Mouse (Mus musculus): ENCODE measurements at regions not wholly inside any gene's neighbourhood (a gene's known extent, or its start where the extent isn't known, plus 50 kb on each side); places are given as distances from the start of the nearest gene placed in this dataset.

DNA sequence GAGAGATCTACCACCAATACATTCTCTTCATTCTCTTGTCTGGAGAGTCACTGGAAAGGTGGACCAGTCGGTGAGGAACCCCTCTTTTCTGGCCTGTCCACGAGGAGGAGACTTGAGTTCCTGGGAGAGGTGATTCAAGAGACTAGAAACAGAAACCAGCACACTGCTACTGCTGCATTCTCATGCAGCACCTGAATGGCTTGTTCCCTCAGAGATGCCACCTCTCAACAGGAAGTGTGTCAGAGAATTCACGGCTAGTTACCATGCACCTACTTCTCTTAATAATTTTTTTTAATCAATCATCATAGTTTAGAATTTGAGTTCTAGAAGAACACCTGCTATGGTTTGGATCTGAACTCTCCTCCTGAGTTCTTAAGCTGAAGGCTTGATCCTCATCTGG, 52.0 kb upstream of the Dynlrb2 start:
- DNase-seq (ENCODE audit: extremely low spot score in 1 of 2, low spot score in 1 of 2): no peak

DNA sequence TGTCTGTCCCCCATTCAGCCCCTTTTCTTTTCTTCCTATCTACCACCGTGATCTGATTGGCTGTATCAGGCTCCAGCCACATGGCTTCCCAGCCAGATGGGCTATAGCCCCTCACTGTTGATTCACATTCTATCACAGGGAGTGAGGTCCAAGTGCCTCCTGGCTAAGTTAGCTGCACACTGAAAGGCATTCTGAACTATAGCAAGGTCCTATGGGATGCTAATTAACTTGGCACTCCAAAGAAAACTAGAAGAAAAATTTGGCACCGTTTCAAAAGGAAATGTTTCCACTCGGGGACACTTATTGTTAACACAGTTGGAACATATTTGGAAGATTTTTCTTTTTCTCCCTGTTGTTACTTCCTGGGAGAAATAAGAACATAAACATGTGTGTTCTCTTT, 53.4 kb upstream of the Dynlrb2 start:
- DNase-seq (ENCODE audit: extremely low spot score in 1 of 2, low spot score in 1 of 2): no peak

DNA sequence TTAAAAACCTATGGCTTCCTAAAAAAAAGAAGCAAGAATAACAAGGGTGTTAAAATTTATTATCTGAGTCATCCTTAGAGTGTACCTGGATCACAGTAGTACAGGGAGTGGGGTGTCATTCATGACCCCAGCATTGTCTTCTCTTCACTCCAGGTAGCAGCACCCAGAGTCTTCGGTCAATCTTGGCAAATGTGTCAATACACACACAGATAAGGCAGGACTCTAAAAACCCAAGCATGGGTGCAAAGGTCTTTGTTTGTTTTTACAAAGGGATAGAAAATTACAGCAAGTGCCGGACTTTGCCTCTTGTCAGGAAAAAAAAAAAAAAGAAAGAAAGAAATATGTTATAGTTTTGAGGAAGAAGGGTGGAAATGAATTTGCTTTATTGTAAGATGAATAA, 57.3 kb upstream of the Dynlrb2 start:
- no peak for DNase-seq (ENCODE audit: extremely low spot score in 1 of 2, low spot score in 1 of 2)

DNA sequence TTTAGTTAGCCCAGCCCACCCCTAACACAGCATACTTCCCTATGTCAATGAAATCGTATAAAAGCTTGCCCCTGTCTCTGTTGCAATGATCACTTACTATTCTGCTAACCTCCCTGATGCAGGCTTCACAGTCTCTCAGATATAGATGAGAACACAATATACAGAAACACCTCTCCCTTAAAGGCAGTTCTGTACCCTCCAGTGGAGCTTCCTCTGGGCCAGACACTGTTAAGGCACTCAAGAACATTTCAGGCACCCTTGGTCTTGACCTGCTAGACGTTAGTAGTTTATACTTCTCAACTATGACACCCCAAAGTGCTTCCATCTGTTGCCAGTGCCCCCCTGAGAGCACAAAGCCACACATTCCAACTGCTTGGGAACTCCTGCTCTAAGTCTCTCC, 61.9 kb upstream of the Dynlrb2 start:
- no peak for DNase-seq (ENCODE audit: extremely low spot score in 1 of 2, low spot score in 1 of 2)

DNA sequence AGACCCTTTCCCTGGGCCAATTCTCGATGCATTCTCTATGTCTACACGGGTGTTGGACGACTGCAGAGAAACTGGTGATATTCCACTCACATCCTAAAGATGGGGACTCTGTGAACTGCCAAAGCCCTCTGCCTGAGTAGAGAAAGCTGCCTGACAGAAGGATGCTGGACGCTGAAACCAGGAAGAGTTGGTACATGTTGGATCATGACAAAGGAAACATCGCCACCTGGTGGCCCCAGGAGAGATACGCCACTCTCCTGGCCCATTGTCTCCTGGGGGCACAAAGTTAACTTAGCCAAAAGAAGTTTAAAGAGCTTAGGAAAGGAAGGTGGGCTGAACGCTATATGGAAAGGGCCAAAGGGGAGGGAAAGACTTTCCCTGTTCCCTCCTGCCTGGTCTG, 65.9 kb upstream of the Dynlrb2 start:
- peak; percentile 24 to 83 for DNase-seq (ENCODE audit: extremely low spot score in 1 of 2, low spot score in 1 of 2)

DNA sequence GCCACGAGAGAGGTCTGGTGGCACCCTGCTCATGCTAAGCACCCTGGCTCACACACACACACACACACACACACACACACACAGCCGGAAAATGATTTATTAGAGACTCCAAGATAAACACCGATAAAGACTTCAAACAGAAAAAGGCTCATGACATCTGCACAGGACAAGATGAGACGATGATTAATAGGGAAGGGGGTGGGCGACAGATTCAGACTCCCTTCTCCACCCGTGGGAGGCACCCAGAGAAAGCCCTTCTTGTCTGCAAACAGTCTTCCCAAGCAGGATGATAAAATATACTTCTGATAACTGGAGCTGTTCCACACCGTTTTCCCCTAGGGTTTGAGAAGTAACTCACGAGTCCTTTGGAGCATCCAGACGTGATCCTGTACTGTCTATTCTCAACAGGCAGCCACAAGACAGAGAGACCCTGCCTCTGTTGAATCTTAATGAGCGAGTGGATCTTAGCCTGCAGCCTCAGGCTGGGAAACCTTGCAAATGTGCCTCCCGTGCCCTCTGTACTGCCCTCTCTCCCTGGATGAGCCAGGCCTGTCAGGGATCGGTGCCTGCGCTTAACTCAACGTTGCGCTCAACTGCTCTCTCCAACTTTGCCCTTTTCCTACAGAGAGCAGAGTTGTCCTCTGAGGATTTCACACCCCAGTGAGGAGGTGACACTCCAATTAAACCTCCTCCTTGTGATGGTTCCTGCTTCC, 69.3 kb upstream of the Dynlrb2 start:
- no peak for DNase-seq (ENCODE audit: extremely low spot score in 1 of 2, low spot score in 1 of 2)

DNA sequence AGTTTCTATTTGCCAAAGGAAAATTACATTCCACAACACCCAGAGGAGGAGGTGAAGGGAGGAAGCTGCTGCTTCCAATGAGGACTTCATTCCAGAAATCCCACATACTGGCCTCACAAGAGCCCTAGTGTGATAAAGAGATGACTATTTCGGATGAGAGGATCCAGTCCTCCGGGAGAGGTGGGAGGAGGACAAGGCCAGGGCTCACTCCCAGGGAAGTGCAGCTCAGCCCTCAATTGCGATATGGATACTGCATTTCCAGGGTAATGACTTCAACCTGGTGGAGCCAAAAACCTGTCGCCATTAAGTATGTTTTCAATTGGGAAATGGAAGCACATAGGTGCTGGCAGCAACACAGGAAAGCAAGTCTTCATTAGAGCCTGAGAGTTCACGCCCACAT, 74.7 kb upstream of the Dynlrb2 start:
- no peak for DNase-seq (ENCODE audit: extremely low spot score in 1 of 2, low spot score in 1 of 2)

DNA sequence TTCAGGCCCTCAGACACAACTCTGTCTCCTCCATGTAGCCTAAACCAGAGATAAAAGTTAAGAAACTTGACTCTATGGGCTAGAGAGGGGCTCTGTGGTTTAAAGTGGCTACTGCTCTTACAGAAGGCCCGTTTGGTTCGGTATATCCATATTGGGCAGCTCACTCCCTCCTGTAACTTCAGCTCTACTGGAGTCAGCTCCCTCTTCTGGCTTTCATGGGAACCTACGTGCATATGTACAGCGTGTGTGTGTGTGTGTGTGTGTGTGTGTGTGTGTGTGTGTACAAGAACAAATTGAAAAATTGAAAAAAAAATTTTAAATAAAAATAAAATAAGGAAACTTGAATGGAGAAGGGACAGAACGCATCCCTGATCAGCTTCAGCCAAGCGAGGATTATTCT, 75.1 kb upstream of the Dynlrb2 start:
- no peak for DNase-seq (ENCODE audit: extremely low spot score in 1 of 2, low spot score in 1 of 2)

DNA sequence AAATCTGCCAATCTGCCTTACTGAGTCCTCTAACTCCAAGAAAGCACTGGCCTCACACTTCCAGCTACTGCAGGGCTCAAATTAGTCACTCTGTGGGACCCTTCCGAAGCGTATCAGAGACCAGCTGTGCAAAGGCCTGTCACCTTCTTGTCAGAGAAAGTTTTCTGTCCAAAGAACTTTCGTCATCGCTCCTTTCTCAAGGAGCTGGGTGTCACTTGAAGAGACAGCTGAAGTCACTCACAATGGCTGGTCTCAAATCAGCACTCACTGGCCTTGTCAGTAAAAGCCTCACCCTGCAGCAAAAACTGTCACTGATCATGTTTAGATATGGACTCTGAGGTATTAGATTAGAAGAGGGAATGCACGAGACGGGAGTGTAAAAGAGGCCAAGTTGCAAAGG, 81.9 kb upstream of the Dynlrb2 start:
- no peak for DNase-seq (ENCODE audit: extremely low spot score in 1 of 2, low spot score in 1 of 2)

DNA sequence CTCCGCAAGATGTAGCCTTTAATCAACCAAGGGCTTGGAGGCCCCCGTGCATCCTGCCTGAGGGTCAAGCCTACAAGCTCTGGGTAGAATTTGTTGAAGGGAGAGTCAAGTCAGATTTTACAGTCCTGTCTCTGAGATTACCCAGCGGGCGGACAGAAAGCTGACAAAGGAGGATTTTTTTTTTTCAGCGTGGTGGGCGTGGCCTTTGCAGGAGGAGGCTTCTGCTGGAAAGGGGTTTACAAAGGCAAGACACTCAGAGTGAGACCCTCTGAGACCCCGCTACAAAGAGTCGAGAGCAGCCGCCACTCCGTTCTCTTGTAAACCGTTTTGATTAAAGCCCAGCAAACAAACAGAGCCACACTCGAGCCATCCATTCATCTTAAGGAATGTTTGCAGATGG, 92.1 kb upstream of the Dynlrb2 start:
- DNase-seq (ENCODE audit: extremely low spot score in 1 of 2, low spot score in 1 of 2): no peak

DNA sequence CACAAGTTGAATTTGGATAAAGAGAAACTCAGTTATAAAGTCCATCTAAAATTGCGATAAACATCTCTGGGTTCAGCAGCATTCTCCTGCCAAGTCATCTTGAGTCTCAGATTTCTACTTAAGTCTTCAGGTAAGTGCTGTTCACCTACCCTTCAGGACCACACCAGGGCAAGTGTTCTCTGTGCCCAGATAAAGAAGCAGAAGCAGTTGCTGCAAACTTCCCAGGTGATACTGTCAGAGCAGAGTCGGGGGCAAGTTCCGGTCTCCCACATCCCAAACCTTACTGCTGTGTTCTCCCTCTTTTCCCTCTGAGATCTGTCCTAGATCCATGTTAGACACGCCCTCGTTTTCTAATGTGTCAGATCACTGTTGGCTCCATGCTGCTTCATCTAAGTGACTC, 94.7 kb upstream of the Dynlrb2 start:
- DNase-seq (ENCODE audit: extremely low spot score in 1 of 2, low spot score in 1 of 2): no peak

DNA sequence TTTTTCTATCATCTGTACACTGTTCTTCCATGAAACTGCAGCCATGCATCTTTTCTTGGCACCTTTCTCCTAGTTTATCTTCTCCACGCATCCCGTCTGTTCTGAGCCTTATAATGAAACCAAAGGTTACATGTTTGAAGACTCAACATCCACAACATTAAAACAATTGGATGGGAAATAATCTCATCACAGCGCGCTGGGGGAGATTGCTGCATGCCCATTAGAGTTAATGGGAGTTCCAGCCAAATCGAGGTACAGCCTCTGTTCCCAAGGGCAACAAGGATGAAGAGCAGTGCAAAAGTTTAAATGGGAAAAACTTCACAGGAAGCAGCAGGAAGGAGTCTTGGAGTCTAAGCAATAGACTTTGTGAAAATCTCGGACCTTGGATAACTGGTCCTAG, 95.8 kb upstream of the Dynlrb2 start:
- no peak for DNase-seq (ENCODE audit: extremely low spot score in 1 of 2, low spot score in 1 of 2)

DNA sequence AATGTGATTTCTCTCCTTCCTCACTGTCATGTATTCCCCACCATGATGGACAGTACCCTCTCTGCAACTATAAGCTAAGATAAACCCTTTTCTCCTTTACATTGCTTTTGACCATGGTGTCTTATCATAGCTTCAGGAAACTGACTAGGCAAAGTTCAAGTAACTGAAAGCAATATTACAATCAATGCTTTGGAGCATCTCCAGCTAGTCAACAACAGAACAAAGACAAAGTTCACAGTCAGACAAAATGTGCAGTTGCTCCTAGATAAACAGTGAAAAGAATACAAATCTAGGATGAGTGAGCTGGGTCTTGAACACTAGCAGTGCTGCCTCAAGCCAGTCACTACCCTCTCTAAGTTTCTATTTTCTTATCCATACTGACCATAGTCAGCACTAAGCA, 100.2 kb upstream of the Dynlrb2 start:
- no peak for DNase-seq (ENCODE audit: extremely low spot score in 1 of 2, low spot score in 1 of 2)

DNA sequence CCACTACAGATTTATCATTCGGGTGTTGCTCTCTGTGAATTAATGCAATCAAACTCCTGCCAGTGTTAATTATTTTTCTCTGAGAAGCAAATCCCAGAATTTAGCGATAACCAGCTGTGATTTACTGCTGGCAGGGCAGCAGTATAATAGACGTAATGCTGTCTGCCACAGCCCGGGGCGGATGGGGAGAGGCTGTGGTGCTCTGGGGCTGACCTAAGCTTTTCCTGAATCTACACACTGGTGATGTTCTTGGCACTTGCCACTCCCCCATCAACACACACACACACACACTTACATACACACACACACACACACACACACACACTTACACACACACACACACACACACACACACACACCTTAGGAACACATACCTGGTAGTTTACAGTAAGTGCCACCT, 101.4 kb upstream of the Dynlrb2 start:
- no peak for DNase-seq (ENCODE audit: extremely low spot score in 1 of 2, low spot score in 1 of 2)

DNA sequence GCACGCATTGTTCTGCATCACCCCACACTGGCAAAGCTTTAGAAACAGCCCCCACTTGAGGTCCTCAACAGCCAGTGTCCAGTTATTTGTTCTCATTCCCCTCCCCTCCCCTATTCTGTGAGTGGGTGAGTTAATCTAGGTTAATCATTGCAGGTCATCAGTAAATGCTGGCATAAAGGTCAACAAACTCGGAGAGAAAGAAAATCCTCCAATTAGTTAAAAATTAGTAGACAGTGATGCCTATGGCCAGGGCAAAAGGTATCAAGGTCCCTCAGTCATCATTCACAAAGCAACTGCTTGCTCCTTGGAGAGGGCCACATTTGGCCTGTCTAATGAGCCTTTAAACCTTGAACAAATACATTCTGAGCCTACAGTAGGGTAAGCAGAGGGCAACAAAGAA, 105.3 kb upstream of the Dynlrb2 start:
- DNase-seq (ENCODE audit: extremely low spot score in 1 of 2, low spot score in 1 of 2): no peak

DNA sequence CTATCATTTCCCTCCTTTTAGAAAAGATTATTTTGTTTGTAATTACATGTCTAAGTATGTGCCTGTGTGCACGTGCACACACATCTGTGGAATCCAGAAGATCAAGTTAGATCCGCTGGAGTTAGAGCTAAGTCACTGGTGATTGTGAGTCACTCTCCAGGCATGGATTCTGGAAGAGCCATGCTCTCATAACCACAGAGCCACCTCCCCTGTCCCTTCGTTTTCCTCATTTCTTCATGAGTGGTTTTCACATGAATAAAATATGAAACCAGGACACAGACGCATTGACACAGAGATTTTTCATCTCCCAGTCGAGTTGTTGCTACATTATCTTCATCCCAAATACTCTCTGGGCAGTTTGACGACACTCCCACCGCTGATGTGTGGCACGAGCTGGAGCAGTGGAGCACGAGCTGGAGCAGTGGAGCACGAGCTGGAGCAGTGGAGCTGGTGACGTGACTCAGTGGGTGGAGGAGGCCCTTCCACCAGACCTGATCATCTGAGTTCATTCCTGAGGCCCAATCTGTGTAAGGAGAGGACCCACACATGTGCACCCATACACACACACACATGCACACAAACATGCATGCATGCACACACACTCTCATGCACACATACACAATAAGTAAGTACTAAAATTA, 106.1 kb upstream of the Dynlrb2 start:
- no peak for DNase-seq (ENCODE audit: extremely low spot score in 1 of 2, low spot score in 1 of 2)

DNA sequence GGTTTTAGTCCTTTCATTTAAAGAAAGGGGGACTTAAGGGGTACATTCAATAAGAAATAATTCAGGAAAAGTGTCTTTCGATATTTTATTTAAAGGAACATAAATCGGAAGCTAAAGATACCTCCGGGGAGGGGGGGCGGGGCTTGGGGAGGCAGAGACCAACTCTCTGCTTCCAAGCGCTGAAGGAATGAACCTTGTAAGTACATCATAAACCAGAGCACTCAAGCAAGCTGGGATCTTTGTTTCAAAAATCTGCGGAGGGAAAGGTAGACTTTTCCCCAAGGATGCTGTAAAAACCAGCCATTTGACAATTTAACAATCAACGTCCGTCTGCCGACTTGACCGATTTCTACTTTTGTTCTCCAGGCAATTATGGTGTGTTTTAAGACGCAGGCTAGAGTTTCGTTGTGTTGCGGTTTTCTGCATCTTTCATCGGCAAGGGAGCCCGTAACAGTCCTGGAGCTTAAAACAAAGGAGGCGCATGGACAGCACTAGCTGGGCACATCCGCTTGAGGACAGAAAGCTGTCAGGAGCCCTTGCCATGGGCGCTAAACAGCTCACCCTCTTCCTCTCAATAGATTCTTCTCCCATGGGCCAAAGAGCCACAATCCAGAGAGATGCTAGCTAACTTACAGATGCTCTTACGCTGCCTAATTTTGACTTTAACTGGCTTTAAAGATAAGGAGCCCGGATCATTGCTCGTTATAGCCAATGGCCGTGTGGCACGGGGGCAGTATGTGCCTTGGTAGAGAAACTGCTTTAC, 119.4 kb upstream of the Dynlrb2 start:
- no peak for DNase-seq (ENCODE audit: extremely low spot score in 1 of 2, low spot score in 1 of 2)

DNA sequence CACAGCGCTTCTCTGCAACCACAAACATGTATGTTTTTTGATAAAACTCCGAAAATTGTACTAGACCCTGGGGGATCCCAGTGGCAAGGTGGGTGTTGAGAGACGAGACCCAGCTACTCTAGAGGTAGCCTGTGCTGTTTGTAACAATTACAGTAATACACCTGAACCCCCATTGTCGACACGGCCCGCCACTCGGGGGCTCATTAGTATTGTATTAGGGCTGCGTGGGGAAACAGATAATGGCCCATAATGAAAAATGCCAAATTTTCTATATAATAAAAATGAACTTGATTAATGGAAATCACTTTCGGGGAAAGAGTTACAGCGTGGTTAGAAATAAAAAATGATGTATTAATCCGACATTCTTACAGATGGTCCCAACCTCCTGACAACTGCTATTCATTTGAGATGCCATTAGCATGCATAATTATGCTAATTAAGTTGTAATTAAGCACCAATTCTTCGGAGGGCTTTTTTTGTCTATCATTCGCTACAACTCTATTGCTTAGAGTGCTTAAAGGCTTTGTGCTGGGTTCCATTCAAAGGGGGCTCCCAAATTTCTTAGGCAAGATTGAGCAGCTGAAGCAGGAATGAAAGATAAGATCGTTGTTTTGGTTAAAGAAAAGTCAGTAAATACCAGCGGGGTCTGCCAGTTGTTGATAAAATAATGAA, 120.2 kb upstream of the Dynlrb2 start:
- DNase-seq (ENCODE audit: extremely low spot score in 1 of 2, low spot score in 1 of 2): no peak

DNA sequence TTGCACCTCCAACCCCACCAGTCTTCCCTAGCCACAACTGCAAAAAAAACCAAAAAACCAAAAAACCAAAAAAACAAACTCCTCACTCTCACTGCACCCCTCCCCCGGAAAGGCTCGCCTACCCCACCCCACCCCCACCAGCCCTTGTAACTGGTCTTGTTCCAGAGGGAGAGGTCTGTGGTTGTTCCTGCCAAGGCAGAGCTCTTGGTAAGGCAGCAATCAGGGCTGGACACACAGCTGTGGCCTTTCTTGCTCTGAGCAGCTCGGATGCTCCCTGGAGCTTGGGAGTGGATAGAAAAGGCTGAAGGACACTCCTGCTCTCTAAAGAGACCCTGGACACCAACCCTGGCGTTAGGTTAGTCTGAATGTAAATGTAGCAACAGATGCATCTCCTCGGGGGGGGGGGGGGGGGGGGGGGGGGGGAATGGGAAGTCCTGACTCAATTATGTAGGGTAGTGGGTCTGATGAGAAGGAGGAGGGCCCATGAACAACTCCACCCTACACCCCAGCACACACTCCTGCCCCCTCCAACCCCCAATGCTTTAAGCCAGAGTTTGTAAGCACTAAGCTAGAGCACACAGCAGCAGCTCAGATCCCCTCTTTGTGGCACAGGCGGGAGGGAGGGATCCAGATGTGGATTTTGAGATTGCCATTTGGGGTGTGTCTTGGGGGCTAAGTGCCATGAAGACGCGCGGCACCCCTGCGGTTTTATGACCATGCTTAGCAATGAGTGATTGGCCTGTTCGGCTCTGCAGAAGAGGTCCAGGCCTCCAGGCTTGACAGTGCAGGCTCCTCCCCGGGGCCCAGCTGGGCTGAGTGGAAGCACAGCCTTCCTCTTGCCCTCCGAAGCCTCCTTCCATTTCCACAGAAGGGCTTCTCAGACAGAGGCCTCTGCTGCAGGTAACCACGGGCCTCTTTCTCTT, 121.0 kb upstream of the Dynlrb2 start:
- DNase-seq (ENCODE audit: extremely low spot score in 1 of 2, low spot score in 1 of 2): no peak

DNA sequence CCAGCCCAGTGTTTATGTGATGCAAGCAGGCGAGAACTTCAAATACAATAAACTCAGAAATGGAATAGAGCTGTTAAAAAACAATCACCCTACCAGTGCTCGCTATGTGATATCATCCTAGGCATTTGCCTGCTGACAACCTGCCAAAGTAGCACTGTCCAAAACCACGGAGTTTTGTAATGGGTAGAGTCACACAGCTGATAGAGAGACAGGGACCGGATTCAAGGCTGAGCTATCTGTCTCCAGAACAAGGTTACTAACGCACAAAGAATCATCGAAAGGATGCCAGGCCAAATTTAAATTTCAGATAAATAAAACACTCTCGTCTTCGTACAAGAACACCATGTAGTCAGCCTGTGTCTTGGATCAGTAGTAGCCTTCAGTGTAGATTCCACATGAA, 121.7 kb upstream of the Dynlrb2 start:
- DNase-seq (ENCODE audit: extremely low spot score in 1 of 2, low spot score in 1 of 2): no peak
